Mouse (Mus musculus): ENCODE results near the gene Polr2b.

DNA sequence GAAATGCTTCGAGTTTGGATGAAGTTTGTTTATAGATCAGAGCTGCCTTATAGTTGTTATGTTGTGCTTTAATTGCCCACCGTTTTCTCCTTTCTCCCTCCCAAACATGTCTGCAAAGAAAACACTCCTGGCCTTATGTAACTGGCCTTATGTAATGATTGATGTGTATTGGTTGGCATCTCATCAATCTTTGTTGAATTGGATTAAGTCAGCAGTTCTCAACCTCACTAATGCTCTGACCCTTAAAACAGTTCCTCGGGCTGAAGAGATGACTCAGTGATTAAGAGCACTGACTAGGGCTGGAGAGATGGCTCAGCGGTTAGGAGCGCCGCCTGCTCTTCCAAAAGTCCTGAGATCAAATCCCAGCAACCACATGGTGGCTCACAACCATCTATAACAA lies 5.0 kb downstream of the Polr2b start:
- TF ChIP-seq POLR2A (IDR thresholded peaks at IDR 0.05; ENCODE audit: control insufficient read depth, low read depth, low read length) = no peak
- no peak for TF ChIP-seq CTCF (IDR thresholded peaks at IDR 0.05; ENCODE audit: control insufficient read depth, insufficient read depth, insufficient replicate concordance, low read depth, low read length)
